Mouse (Mus musculus): ENCODE measurements around the gene Rpl11.

- TF ChIP-seq CTCF (IDR thresholded peaks at IDR 0.05; ENCODE audit: extremely low read depth, insufficient read length, insufficient replicate concordance, low read depth, low read length) = no peak
- TF ChIP-seq POLR2A (IDR thresholded peaks at IDR 0.05; ENCODE audit: low read depth, low read length) = no peak
Observed at GRCm38 (mm10) chr4:135995118-135995517, 58.1 kb downstream of the Rpl11 start.
